Mouse (Mus musculus): ENCODE results near the gene 0610040J01Rik.

- TF ChIP-seq CTCF (IDR thresholded peaks at IDR 0.05; ENCODE audit: control insufficient read depth, insufficient read depth, insufficient replicate concordance, low read depth, low read length) (no peak), POLR2A (IDR thresholded peaks at IDR 0.05; ENCODE audit: control insufficient read depth, low read depth, low read length) (no peak)
Observed at GRCm38 (mm10) chr5:63938575-63938974, 126.4 kb downstream of the 0610040J01Rik start.
